Comparison of ENCODE assay signal across 10 mouse cellular contexts in the genomic region with DNA sequence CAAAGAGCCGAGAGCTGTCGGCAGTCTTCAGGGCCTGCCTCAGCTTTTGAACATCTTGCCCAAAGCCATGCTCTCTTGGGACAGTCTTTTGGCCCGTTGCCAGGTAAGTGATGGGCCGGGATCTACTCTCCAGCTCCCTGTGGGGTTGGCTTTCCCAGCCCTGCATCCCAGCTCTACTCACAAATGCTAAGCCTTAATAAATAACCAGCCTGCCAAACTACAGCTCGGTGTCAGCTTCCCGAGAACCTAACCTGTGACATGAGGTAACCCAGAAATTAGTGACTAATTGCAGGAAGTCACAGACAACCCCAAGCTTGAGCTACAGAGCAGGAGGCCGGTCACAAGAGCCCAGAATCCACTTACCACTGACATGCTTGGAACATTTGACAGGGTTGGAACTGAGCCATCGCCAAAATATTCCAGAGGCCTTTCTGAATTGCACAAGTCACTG.
DNase-seq lines count a peak whose midpoint lies in the region; ATAC-seq and TF ChIP-seq lines count a peak whose summit lies in the region.
"Had no signal": no experiment of that assay in that cellular context is flagged by ENCODE, and none has a peak within 500 bp of the region (broad histone marks: within the 10 kb centered on the region; RNA-seq: fewer than 3 reads in every experiment).

No protein-coding gene starts in this region.

- ATAC-seq in heart, embryonic 12.5 days (ENCODE audit: insufficient number of reproducible peaks, low FRiP score), result no peak
- peak; percentile 63; the same call in 1 of the 2 replicates for ATAC-seq in embryonic facial prominence, embryonic 14.5 days (ENCODE audit: low read depth)
- peak; percentile 78 for ATAC-seq in kidney, embryonic 16.5 days (ENCODE audit: low FRiP score, low TSS enrichment)
- ATAC-seq in CD4-positive, CD25-positive, alpha-beta regulatory T cell, adult 4 months, result no peak
- no peak for ATAC-seq in intestine, postnatal 0 days

- H3K4me1 ChIP-seq in heart, embryonic 12.5 days (replicated peaks), result peaks cover 8% of the 10 kb centered on the region; the same call in 1 of the 2 replicates
- H3K4me1 ChIP-seq in embryonic facial prominence, embryonic 14.5 days (ENCODE audit: control insufficient read depth, insufficient read depth, low read length), result peaks cover 5% of the 10 kb centered on the region; the same call in 1 of the 2 replicates
- H3K4me1 ChIP-seq in kidney, embryonic 16.5 days (ENCODE audit: insufficient read depth, low read length), result no peaks in the 10 kb centered on the region
- no peaks in the 10 kb centered on the region for H3K4me1 ChIP-seq in intestine, postnatal 0 days (replicated peaks; ENCODE audit: control insufficient read depth, insufficient read depth, low read length)
- H3K4me1 ChIP-seq: embryonic facial prominence, embryonic 12.5 days had no signal

- H3K9me3 ChIP-seq in heart, embryonic 12.5 days (replicated peaks), result no peaks in the 10 kb centered on the region
- H3K9me3 ChIP-seq in embryonic facial prominence, embryonic 14.5 days (ENCODE audit: control insufficient read depth, low read length), result no peaks in the 10 kb centered on the region
- H3K9me3 ChIP-seq in kidney, embryonic 16.5 days (ENCODE audit: low read length), result no peaks in the 10 kb centered on the region
- no peaks in the 10 kb centered on the region for H3K9me3 ChIP-seq in intestine, postnatal 0 days (ENCODE audit: control insufficient read depth)
- H3K9me3 ChIP-seq: embryonic facial prominence, embryonic 12.5 days had no signal

- H3K4me3 ChIP-seq in heart, embryonic 12.5 days, result no peak overlapping the region
- H3K4me3 ChIP-seq in embryonic facial prominence, embryonic 14.5 days (ENCODE audit: low read depth, low read length), result no peak overlapping the region
- H3K4me3 ChIP-seq in kidney, embryonic 16.5 days (ENCODE audit: low read length), result no peak overlapping the region
- no peak overlapping the region for H3K4me3 ChIP-seq in intestine, postnatal 0 days (ENCODE audit: low read depth, low read length)
- H3K4me3 ChIP-seq: embryonic facial prominence, embryonic 12.5 days had no signal

- DNase-seq in heart, adult 18-20 months, result peak; percentile 62 to 65
- peak; percentile 23 for DNase-seq in NIH3T3 (ENCODE audit: low read depth)
- DNase-seq in embryonic facial prominence, embryonic 14.5 days (ENCODE audit: low spot score), result peak; percentile 56
- DNase-seq in skeletal muscle tissue, adult 2 months (ENCODE audit: low read depth, low spot score), result peak; percentile 62

- no peaks in the 10 kb centered on the region for H3K36me3 ChIP-seq in heart, embryonic 12.5 days
- H3K36me3 ChIP-seq in embryonic facial prominence, embryonic 14.5 days (ENCODE audit: control insufficient read depth, insufficient read depth, low read length), result no peaks in the 10 kb centered on the region
- H3K36me3 ChIP-seq in kidney, embryonic 16.5 days (ENCODE audit: insufficient read depth, low read length), result no peaks in the 10 kb centered on the region
- no peaks in the 10 kb centered on the region for H3K36me3 ChIP-seq in intestine, postnatal 0 days (ENCODE audit: control insufficient read depth, insufficient read depth)
- H3K36me3 ChIP-seq: embryonic facial prominence, embryonic 12.5 days had no signal

- H3K27me3 ChIP-seq in heart, embryonic 12.5 days (replicated peaks), result no peaks in the 10 kb centered on the region; the same call in 1 of the 2 replicates
- 0 out of 2 replicates have a peak, but pooled peaks cover 3% of the 10 kb centered on the region for H3K27me3 ChIP-seq in embryonic facial prominence, embryonic 14.5 days (replicated peaks; ENCODE audit: control insufficient read depth, insufficient read depth, low read length)
- H3K27me3 ChIP-seq in kidney, embryonic 16.5 days (ENCODE audit: insufficient read depth, low read length), result no peaks in the 10 kb centered on the region
- H3K27me3 ChIP-seq in intestine, postnatal 0 days (replicated peaks; ENCODE audit: control insufficient read depth, insufficient read depth, low read length), result no peaks in the 10 kb centered on the region
- H3K27me3 ChIP-seq: CH12.LX; embryonic facial prominence, embryonic 12.5 days had no signal

- WGBS in heart, embryonic 12.5 days, result 51% methylated on average over 8 of the region's 8 CpGs
- WGBS in embryonic facial prominence, embryonic 14.5 days, result 29% methylated on average over 8 of the region's 8 CpGs
- 43% methylated on average over 8 of the region's 8 CpGs for WGBS in kidney, embryonic 16.5 days
- WGBS in intestine, postnatal 0 days, result 51% methylated on average over 8 of the region's 8 CpGs

- H3K27ac ChIP-seq in heart, embryonic 12.5 days (ENCODE audit: poor library complexity, severe bottlenecking), result no peak overlapping the region
- H3K27ac ChIP-seq in embryonic facial prominence, embryonic 14.5 days (replicated peaks; ENCODE audit: low read depth, low read length), result no peak overlapping the region
- no peak overlapping the region for H3K27ac ChIP-seq in kidney, embryonic 16.5 days (ENCODE audit: low read length)
- no peak overlapping the region for H3K27ac ChIP-seq in intestine, postnatal 0 days (ENCODE audit: low read depth, low read length)
- H3K27ac ChIP-seq: embryonic facial prominence, embryonic 12.5 days had no signal

- H3K4me2 ChIP-seq in heart, embryonic 12.5 days, result no peak overlapping the region
- H3K4me2 ChIP-seq in embryonic facial prominence, embryonic 14.5 days (ENCODE audit: low read depth, low read length), result no peak overlapping the region
- no peak overlapping the region for H3K4me2 ChIP-seq in kidney, embryonic 16.5 days (replicated peaks; ENCODE audit: low read depth, low read length)
- H3K4me2 ChIP-seq in intestine, postnatal 0 days (replicated peaks; ENCODE audit: low read depth), result no peak overlapping the region
- H3K4me2 ChIP-seq: embryonic facial prominence, embryonic 12.5 days had no signal

- H3K9ac ChIP-seq in heart, embryonic 12.5 days, result no peak overlapping the region
- no peak overlapping the region for H3K9ac ChIP-seq in embryonic facial prominence, embryonic 14.5 days (ENCODE audit: low read depth, low read length)
- no peak overlapping the region for H3K9ac ChIP-seq in kidney, embryonic 16.5 days (replicated peaks; ENCODE audit: low read length)
- no peak overlapping the region for H3K9ac ChIP-seq in intestine, postnatal 0 days (ENCODE audit: low read depth, low read length)
- H3K9ac ChIP-seq: embryonic facial prominence, embryonic 12.5 days had no signal

- no peak for TF ChIP-seq CTCF in intestine, postnatal 0 days (IDR thresholded peaks at IDR 0.05; ENCODE audit: low read depth)

Comparison
In these comparisons a context has a peak if more than half of its experiments do, and no peak if none do; other contexts are left out.
1. ATAC-seq: peak in embryonic facial prominence, embryonic 14.5 days (single experiment) and kidney, embryonic 16.5 days (single experiment); none in heart, embryonic 12.5 days (single experiment), CD4-positive, CD25-positive, alpha-beta regulatory T cell, adult 4 months (single experiment) and intestine, postnatal 0 days (single experiment).
2. Peak in every context shown above with its lines, with median percentiles within 50 percentile points of each other: DNase-seq.